Mouse (Mus musculus): ENCODE data around the gene Vmn2r92.

DNA sequence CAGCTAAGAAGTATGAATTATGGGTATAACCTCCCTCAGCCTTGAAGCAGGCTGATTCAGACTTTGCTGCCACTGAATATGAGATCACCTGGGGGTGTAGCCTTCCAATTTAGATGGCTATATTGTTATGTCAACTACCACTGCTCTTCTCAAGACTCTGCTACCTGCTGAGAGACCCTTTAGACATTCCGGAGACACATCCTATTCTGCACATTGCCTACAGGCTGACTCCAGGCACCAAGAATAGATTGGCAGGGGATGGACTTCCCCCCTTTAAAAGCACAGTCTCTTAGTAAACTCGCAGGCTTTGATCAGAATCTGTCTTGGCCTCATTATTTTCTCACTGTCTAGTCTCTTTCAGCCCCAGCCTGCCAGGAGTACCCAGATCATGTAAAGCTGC, 80.3 kb downstream of the Vmn2r92 start:
- TF ChIP-seq CTCF (IDR thresholded peaks at IDR 0.05; ENCODE audit: low read depth, low read length) (no peak), GATA1 (IDR thresholded peaks at IDR 0.05; ENCODE audit: borderline replicate concordance, low read length) (no peak), TAL1 (conservative IDR thresholded peaks at IDR 0.05; ENCODE audit: low read depth, low read length) (no peak)

All from G1E (cell line).